Mouse (Mus musculus): Measurements from ENCODE around the gene Creb5. TPM values are rescaled to one million over a fixed set of nuclear protein-coding genes. Genes with fewer than 3 reads are reported as not detected.

Creb5 gene
- total and polyA plus RNA-seq, 3 experiments: 3.5 to 8.4 (median 6.1) TPM

- H3K36me3 ChIP-seq (ENCODE audit: control insufficient read depth, insufficient read depth, low read length): no peaks in the 10 kb centered on the region; the same call in none of the 2 replicates
- H3K9ac ChIP-seq (ENCODE audit: low read depth, low read length): no peak overlapping the region
- WGBS: 63% methylated on average over 5 of the region's 5 CpGs
- TF ChIP-seq POLR2A (IDR thresholded peaks at IDR 0.05; ENCODE audit: insufficient read depth, low read depth, low read length) (no peak), CTCF (IDR thresholded peaks at IDR 0.05) (no peak), EP300 (IDR thresholded peaks at IDR 0.05; ENCODE audit: insufficient read depth, low read depth, low read length) (no peak)
- no peaks in the 10 kb centered on the region for H3K27me3 ChIP-seq (ENCODE audit: control insufficient read depth, insufficient read depth, low read length)
- intact Hi-C loops (cut with DNase I): no loop called here
- DNase-seq: peak; percentile 47 to 63
- H3K27ac ChIP-seq: peak overlapping the region; percentile 8
- H3K4me3 ChIP-seq: no peak overlapping the region
- H3K79me2 ChIP-seq (replicated peaks; ENCODE audit: control insufficient read depth, insufficient read depth, low read length): no peaks in the 10 kb centered on the region
- H3K4me1 ChIP-seq (ENCODE audit: control insufficient read depth, insufficient read depth, low read length): peaks cover 3% of the 10 kb centered on the region
Observed at GRCm38 (mm10) chr6:53603695-53604094, 316.6 kb downstream of the Creb5 start.

DNA sequence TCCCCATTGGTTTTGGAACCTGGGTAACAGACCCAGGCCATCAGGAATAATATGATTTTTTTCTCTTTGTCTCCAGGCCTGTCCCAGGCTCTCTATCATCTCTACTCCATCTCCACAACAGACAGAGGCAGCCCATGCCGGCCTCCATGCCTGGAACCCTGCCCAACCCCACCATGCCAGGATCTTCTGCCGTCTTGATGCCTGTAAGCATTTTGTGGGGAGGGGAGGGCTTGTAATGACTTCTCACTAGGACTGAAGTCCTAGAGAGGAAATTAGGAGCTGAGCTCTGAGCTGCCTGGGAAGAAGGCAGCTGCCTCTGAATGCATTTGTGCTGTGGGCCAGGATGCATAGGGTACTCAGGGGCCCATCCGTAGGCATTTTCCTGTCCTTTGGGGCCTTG lies 317.3 kb downstream of the Creb5 start:
- intact Hi-C loops (cut with DNase I): no loop called here
- Histone ChIP-seq H3K36me3 (ENCODE audit: control insufficient read depth, insufficient read depth, low read length) (no peaks in the 10 kb centered on the region; the same call in none of the 2 replicates), H3K27me3 (ENCODE audit: control insufficient read depth, insufficient read depth, low read length) (no peaks in the 10 kb centered on the region), H3K9ac (ENCODE audit: low read depth, low read length) (no peak overlapping the region), H3K27ac (peak overlapping the region; percentile 8), H3K4me1 (ENCODE audit: control insufficient read depth, insufficient read depth, low read length) (peaks cover 3% of the 10 kb centered on the region), H3K79me2 (replicated peaks; ENCODE audit: control insufficient read depth, insufficient read depth, low read length) (no peaks in the 10 kb centered on the region), H3K4me3 (no peak overlapping the region)
- TF ChIP-seq EP300 (IDR thresholded peaks at IDR 0.05; ENCODE audit: insufficient read depth, low read depth, low read length) (no peak), CTCF (IDR thresholded peaks at IDR 0.05) (no peak), POLR2A (IDR thresholded peaks at IDR 0.05; ENCODE audit: insufficient read depth, low read depth, low read length) (no peak)
- WGBS: 46% methylated on average over 3 of the region's 3 CpGs
- DNase-seq: no peak

DNA sequence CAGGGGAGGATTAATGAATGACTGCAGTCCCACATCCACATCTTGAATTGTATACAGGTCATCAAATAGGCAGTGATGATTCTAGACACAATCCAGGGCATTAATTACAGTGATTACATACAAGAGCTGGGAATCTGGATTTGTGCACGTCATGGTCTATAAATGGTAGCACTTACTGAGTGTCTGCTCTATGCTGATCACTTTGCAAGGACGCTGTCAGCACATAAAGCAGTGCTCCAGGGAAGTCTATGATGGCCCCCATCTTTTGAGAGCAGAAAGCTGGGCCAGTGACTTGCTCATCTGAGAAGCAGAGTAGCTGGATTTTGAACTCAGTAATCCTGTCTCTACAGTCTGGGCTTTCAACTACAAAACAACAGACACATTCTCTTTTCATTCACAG lies 318.1 kb downstream of the Creb5 start:
- Histone ChIP-seq H3K9ac (ENCODE audit: low read depth, low read length) (no peak overlapping the region), H3K4me1 (ENCODE audit: control insufficient read depth, insufficient read depth, low read length) (peaks cover 3% of the 10 kb centered on the region), H3K27ac (no peak overlapping the region), H3K36me3 (ENCODE audit: control insufficient read depth, insufficient read depth, low read length) (no peaks in the 10 kb centered on the region; the same call in none of the 2 replicates), H3K27me3 (ENCODE audit: control insufficient read depth, insufficient read depth, low read length) (no peaks in the 10 kb centered on the region), H3K79me2 (replicated peaks; ENCODE audit: control insufficient read depth, insufficient read depth, low read length) (no peaks in the 10 kb centered on the region), H3K4me3 (no peak overlapping the region)
- TF ChIP-seq POLR2A (IDR thresholded peaks at IDR 0.05; ENCODE audit: insufficient read depth, low read depth, low read length) (no peak), CTCF (IDR thresholded peaks at IDR 0.05) (no peak), EP300 (IDR thresholded peaks at IDR 0.05; ENCODE audit: insufficient read depth, low read depth, low read length) (no peak)
- DNase-seq: no peak
- WGBS: 77% methylated on average over 2 of the region's 2 CpGs
- intact Hi-C loops (cut with DNase I): no loop called here

GRCm38 (mm10) chr6:53611451-53611945 lies 324.4 kb downstream of the Creb5 start:
- Histone ChIP-seq H3K27ac (no peak overlapping the region), H3K79me2 (replicated peaks; ENCODE audit: control insufficient read depth, insufficient read depth, low read length) (no peaks in the 10 kb centered on the region), H3K4me3 (no peak overlapping the region), H3K27me3 (ENCODE audit: control insufficient read depth, insufficient read depth, low read length) (no peaks in the 10 kb centered on the region), H3K36me3 (ENCODE audit: control insufficient read depth, insufficient read depth, low read length) (no peaks in the 10 kb centered on the region; the same call in none of the 2 replicates), H3K4me1 (ENCODE audit: control insufficient read depth, insufficient read depth, low read length) (peaks cover 6% of the 10 kb centered on the region), H3K9ac (ENCODE audit: low read depth, low read length) (no peak overlapping the region)
- TF ChIP-seq EP300 (IDR thresholded peaks at IDR 0.05; ENCODE audit: insufficient read depth, low read depth, low read length) (no peak), CTCF (IDR thresholded peaks at IDR 0.05) (no peak), POLR2A (IDR thresholded peaks at IDR 0.05; ENCODE audit: insufficient read depth, low read depth, low read length) (no peak)
- WGBS: 79% methylated on average over 5 of the region's 5 CpGs
- intact Hi-C loops (cut with DNase I): no loop called here
- DNase-seq: no peak

DNA sequence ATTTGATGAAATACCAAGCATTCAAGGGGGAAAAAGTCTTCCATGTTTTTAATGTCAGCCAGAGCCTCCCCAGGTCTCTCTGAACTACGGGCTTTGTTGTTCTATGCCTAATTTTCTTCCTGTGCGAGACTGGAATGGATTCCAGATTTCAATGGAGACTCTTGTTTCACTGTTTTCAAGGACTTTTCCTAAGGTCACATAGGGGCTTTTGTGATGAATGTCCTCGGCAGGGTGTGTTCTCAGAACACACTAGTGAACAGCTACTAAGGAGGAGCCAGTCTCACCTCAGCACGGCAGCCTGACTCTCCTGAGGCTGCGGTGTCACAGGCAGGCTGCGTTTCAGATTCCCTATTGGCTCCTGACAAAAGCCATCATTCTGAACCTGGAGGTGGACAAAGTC lies 325.6 kb downstream of the Creb5 start:
- TF ChIP-seq CTCF (IDR thresholded peaks at IDR 0.05): no peak
- TF ChIP-seq EP300 (IDR thresholded peaks at IDR 0.05; ENCODE audit: insufficient read depth, low read depth, low read length): no peak
- no peak for TF ChIP-seq POLR2A (IDR thresholded peaks at IDR 0.05; ENCODE audit: insufficient read depth, low read depth, low read length)
- Histone ChIP-seq H3K4me3 (no peak overlapping the region), H3K79me2 (replicated peaks; ENCODE audit: control insufficient read depth, insufficient read depth, low read length) (no peaks in the 10 kb centered on the region), H3K9ac (ENCODE audit: low read depth, low read length) (no peak overlapping the region), H3K4me1 (ENCODE audit: control insufficient read depth, insufficient read depth, low read length) (peaks cover 5% of the 10 kb centered on the region), H3K27ac (no peak overlapping the region), H3K36me3 (ENCODE audit: control insufficient read depth, insufficient read depth, low read length) (no peaks in the 10 kb centered on the region; the same call in none of the 2 replicates), H3K27me3 (ENCODE audit: control insufficient read depth, insufficient read depth, low read length) (no peaks in the 10 kb centered on the region)
- 74% methylated on average over 6 of the region's 6 CpGs for WGBS
- no peak for DNase-seq
- intact Hi-C loops (cut with DNase I): no loop called here

DNA sequence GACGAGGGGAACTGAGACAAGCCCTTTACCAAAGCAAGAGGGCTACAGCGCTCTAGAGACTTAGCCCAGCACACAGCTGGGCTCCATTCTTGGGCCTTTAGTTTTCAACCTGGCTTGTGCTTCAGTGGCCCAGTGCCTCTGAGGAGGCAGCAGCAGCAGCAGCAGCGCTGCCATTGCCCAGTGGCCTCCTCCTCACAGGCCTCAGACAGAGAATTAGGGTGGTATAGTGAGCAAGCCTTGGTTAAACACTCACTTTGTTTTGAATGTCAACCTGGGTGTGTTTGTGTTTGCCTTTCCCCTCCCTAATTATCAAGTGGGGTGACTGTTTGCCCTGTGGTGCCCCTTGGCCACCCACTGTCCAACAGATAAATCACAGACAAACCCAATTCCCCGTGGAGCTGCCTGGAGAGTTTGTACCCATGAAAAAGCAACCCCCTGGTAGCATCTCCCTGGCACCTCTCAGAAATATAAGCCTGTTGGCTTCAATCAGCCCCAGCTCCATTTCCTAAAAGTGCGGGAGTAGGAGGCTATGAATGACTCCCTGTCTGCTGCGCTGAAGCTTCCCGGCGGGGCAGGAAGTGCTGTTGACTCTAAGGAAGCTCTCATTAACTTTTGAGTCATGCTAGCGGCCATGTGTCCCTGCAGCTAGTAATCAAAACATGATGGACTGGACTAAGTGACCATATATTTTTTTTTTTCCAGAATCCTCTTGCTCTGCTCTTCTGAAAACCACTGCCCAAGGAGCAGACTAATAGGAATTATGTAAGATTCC lies 328.6 kb downstream of the Creb5 start:
- Histone ChIP-seq H3K27ac (no peak overlapping the region), H3K36me3 (ENCODE audit: control insufficient read depth, insufficient read depth, low read length) (no peaks in the 10 kb centered on the region; the same call in none of the 2 replicates), H3K4me1 (ENCODE audit: control insufficient read depth, insufficient read depth, low read length) (peaks cover 5% of the 10 kb centered on the region), H3K9ac (ENCODE audit: low read depth, low read length) (no peak overlapping the region), H3K27me3 (ENCODE audit: control insufficient read depth, insufficient read depth, low read length) (no peaks in the 10 kb centered on the region), H3K79me2 (replicated peaks; ENCODE audit: control insufficient read depth, insufficient read depth, low read length) (no peaks in the 10 kb centered on the region), H3K4me3 (no peak overlapping the region)
- intact Hi-C loops (cut with DNase I): no loop called here
- TF ChIP-seq CTCF (IDR thresholded peaks at IDR 0.05) (no peak), EP300 (IDR thresholded peaks at IDR 0.05; ENCODE audit: insufficient read depth, low read depth, low read length) (no peak), POLR2A (IDR thresholded peaks at IDR 0.05; ENCODE audit: insufficient read depth, low read depth, low read length) (no peak)
- no peak for DNase-seq
- WGBS: 58% methylated on average over 9 of the region's 9 CpGs

Measured in heart, adult 2 months (tissue).